Mouse (Mus musculus): ENCODE data around the gene Idi2. TPM values are rescaled to one million over a fixed set of nuclear protein-coding genes. Genes with fewer than 3 reads are reported as not detected.
"Not testable (repeated sequence)": the region's sequence is repeated elsewhere in the genome, so short reads cannot be mapped to it uniquely, and the experiment has no call there.

Idi2 gene
- polyA plus RNA-seq, 1 experiment from 2014 or later: not detected

GRCm38 (mm10) chr13:8992231-8992630, 39.6 kb downstream of the Idi2 start:
- no peaks in the 10 kb centered on the region for H3K27me3 ChIP-seq (ENCODE audit: control insufficient read depth, insufficient read depth, low read length)
- 87% methylated on average over 6 of the region's 6 CpGs for WGBS
- no peak overlapping the region for H3K9ac ChIP-seq (ENCODE audit: low read length)
- no peak for ATAC-seq (ENCODE audit: insufficient read depth, low FRiP score)
- peaks cover 4% of the 10 kb centered on the region; the same call in 1 of the 2 replicates for H3K4me1 ChIP-seq (ENCODE audit: control insufficient read depth, insufficient read depth, low read length)
- H3K27ac ChIP-seq (ENCODE audit: low read length): no peak overlapping the region
- H3K36me3 ChIP-seq (ENCODE audit: control insufficient read depth, insufficient read depth, low read length): peaks cover 7% of the 10 kb centered on the region; the same call in 1 of the 2 replicates
- H3K9me3 ChIP-seq (replicated peaks; ENCODE audit: control insufficient read depth, low read length): no peaks in the 10 kb centered on the region
- no peak overlapping the region for H3K4me2 ChIP-seq (ENCODE audit: low read depth, low read length)
- H3K4me3 ChIP-seq (replicated peaks; ENCODE audit: low read length): no peak overlapping the region

DNA sequence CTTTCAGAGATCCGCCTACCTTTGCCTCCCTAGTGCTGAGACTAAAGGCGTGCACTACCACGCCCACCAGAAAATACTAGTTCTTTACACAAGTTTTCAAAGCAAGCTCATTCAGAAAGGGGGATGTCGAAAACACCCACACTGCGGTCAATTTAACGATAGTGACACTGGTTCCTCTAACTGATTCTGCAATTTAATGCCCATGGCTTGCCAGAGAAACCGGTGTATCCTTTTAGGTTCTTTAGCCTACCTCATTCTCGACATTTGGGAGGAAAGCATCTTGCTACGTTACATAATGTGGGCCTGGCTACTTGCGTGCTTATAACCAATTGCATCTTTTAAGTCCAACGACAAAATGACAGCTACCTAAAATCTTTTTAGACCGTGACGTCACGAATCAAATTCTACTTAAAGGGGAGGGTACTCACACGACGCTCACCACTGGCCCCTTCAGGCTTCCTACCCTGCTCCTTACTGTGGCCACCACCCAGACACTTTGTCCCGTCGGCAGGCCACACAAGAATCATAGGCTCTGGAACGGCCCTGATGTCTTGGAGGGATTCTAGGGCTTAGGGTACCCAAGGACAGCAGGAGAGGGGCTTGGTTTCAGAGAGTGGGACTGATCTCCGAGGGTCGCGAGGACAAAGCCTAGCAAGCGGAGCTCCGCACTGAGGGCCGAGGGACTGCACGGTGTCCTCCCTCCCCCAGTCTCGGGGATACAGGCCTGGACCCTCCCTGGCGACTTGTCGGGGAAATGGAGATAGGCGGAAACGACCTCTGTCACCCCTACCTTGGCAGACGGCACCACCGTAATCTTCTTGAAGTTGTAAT, 42.7 kb downstream of the Idi2 start:
- WGBS: 2% methylated on average over 33 of the region's 33 CpGs
- Histone ChIP-seq H3K4me1 (ENCODE audit: control insufficient read depth, insufficient read depth, low read length) (peaks cover 4% of the 10 kb centered on the region; the same call in 1 of the 2 replicates), H3K36me3 (ENCODE audit: control insufficient read depth, insufficient read depth, low read length) (peaks cover 3% of the 10 kb centered on the region; the same call in 1 of the 2 replicates), H3K27ac (ENCODE audit: low read length) (peak overlapping the region; percentile 36), H3K9ac (ENCODE audit: low read length) (peak overlapping the region; percentile 81), H3K4me3 (replicated peaks; ENCODE audit: low read length) (peak overlapping the region; percentile 76), H3K4me2 (ENCODE audit: low read depth, low read length) (peak overlapping the region; percentile 73), H3K27me3 (ENCODE audit: control insufficient read depth, insufficient read depth, low read length) (no peaks in the 10 kb centered on the region), H3K9me3 (replicated peaks; ENCODE audit: control insufficient read depth, low read length) (no peaks in the 10 kb centered on the region)
- ATAC-seq (ENCODE audit: insufficient read depth, low FRiP score): peak; percentile 60; the same call in 1 of the 2 replicates

DNA sequence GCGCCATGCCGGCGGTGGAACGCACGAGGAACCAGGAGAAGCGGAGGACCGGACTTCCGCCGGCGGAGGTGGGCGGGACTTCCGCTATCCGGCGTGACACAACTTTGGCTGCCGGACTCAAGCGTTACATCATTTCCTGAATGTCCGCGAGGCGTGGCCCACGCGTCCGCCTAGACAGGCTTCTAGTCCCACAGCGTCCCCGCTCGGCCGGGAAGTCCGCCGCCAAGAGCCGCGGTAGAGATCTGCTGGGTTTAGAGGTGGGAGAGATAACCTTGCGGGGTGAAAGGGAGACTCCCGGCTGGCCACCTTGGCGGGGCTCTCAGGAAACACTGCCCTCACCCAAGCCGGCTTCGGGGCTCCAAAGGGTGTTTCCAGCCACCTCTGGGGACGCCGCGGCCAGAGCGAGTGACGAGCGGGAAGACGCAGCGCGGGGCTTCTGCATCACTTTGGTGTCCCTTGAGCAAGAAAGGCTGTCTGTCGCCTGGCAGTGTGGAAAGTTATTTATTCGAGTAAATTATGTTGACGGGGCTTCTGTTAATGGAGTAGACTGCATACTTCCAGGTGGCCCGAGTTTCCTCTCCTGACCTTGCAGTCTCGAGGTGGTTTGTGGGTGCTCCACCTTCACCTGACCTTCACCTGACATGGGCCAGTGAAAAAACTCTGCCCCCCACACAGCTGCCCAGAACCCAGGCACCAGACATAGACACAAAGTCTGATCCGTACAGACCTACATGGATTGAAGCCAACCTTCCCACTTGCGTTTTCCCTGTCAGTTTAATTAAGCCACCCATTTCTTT, 43.5 kb downstream of the Idi2 start, which contains the start of gene Gtpbp4:
TSS of gene Gtpbp4 (minus strand) at position 94 of the 797 bp plus-strand sequence.
- peak; percentile 98 for ATAC-seq (ENCODE audit: insufficient read depth, low FRiP score)
- H3K4me2 ChIP-seq (ENCODE audit: low read depth, low read length): peak within 1 kb of the TSS; percentile 76
- peaks cover 4% of the 10 kb centered on the region; the same call in 1 of the 2 replicates for H3K4me1 ChIP-seq (ENCODE audit: control insufficient read depth, insufficient read depth, low read length)
- peak within 1 kb of the TSS; percentile 47 for H3K27ac ChIP-seq (ENCODE audit: low read length)
- no peaks in the 10 kb centered on the region for H3K27me3 ChIP-seq (ENCODE audit: control insufficient read depth, insufficient read depth, low read length)
- H3K36me3 ChIP-seq (ENCODE audit: control insufficient read depth, insufficient read depth, low read length): 0 out of 2 replicates have a peak, but pooled peaks cover 3% of the 10 kb centered on the region
- peak within 1 kb of the TSS; percentile 82 for H3K9ac ChIP-seq (ENCODE audit: low read length)
- WGBS: under 1% methylated on average over 51 of the region's 51 CpGs
- H3K4me3 ChIP-seq (replicated peaks; ENCODE audit: low read length): peak within 1 kb of the TSS; percentile 76
- no peaks in the 10 kb centered on the region for H3K9me3 ChIP-seq (replicated peaks; ENCODE audit: control insufficient read depth, low read length)

DNA sequence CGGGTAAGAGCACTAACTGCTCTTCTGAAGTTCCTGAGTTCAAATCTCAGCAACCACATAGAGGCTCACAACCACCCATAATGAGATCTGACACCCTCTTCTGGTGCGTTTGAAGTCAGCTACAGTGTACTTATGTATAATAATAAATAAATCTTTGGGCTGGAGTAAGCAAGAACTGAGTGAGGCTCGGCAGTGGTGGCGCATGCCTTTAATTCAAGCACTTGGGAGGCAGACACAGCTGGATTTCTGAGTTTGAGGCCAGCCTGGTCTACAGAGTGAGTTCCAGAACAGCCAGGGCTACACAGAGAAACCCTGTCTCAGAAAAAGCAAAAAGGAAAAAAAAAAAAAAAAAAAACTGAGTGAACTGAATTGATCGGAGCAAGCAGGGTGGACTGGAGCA, 44.6 kb downstream of the Idi2 start:
- not testable (repeated sequence) for H3K4me3 ChIP-seq (replicated peaks; ENCODE audit: low read length); H3K27me3 ChIP-seq (ENCODE audit: control insufficient read depth, insufficient read depth, low read length); H3K9me3 ChIP-seq (replicated peaks; ENCODE audit: control insufficient read depth, low read length); H3K36me3 ChIP-seq (ENCODE audit: control insufficient read depth, insufficient read depth, low read length); H3K4me2 ChIP-seq (ENCODE audit: low read depth, low read length); ATAC-seq (ENCODE audit: insufficient read depth, low FRiP score); H3K9ac ChIP-seq (ENCODE audit: low read length); H3K4me1 ChIP-seq (ENCODE audit: control insufficient read depth, insufficient read depth, low read length); H3K27ac ChIP-seq (ENCODE audit: low read length)
- WGBS: 78% methylated on average over 5 of the region's 5 CpGs

GRCm38 (mm10) chr13:8999464-8999863, 46.8 kb downstream of the Idi2 start:
- H3K4me2 ChIP-seq (ENCODE audit: low read depth, low read length): no peak overlapping the region
- no peaks in the 10 kb centered on the region for H3K36me3 ChIP-seq (ENCODE audit: control insufficient read depth, insufficient read depth, low read length)
- peaks cover 4% of the 10 kb centered on the region; the same call in 1 of the 2 replicates for H3K4me1 ChIP-seq (ENCODE audit: control insufficient read depth, insufficient read depth, low read length)
- no peaks in the 10 kb centered on the region for H3K27me3 ChIP-seq (ENCODE audit: control insufficient read depth, insufficient read depth, low read length)
- 72% methylated on average over 8 of the region's 8 CpGs for WGBS
- H3K4me3 ChIP-seq (replicated peaks; ENCODE audit: low read length): no peak overlapping the region
- H3K9ac ChIP-seq (ENCODE audit: low read length): no peak overlapping the region
- H3K9me3 ChIP-seq (replicated peaks; ENCODE audit: control insufficient read depth, low read length): no peaks in the 10 kb centered on the region
- H3K27ac ChIP-seq (ENCODE audit: low read length): no peak overlapping the region
- no peak for ATAC-seq (ENCODE audit: insufficient read depth, low FRiP score)

DNA sequence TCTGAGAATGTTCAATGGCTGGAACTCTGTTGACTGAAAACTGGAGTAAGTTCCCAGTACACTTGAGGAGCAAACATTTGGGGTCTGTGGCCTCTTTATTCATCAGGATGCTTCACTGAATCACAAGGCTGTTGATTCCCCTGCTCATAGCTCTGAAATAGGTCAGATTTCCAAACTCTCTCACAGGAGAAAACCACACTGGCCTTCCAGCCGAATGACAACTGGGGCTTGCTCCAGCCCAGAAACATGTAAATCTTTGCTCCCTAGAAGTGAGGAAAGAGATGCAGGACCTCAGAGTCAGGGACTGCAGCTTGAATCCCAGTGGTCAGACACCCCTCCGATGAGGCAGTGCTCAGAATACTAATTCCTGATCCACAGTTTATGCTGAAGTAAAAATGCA, 50.6 kb downstream of the Idi2 start:
- H3K27ac ChIP-seq (ENCODE audit: low read length): no peak overlapping the region
- H3K36me3 ChIP-seq (ENCODE audit: control insufficient read depth, insufficient read depth, low read length): no peaks in the 10 kb centered on the region
- no peaks in the 10 kb centered on the region for H3K27me3 ChIP-seq (ENCODE audit: control insufficient read depth, insufficient read depth, low read length)
- H3K4me3 ChIP-seq (replicated peaks; ENCODE audit: low read length): no peak overlapping the region
- H3K9ac ChIP-seq (ENCODE audit: low read length): no peak overlapping the region
- no peaks in the 10 kb centered on the region for H3K4me1 ChIP-seq (ENCODE audit: control insufficient read depth, insufficient read depth, low read length)
- WGBS: 71% methylated on average over 2 of the region's 2 CpGs
- ATAC-seq (ENCODE audit: insufficient read depth, low FRiP score): no peak
- no peak overlapping the region for H3K4me2 ChIP-seq (ENCODE audit: low read depth, low read length)
- H3K9me3 ChIP-seq (replicated peaks; ENCODE audit: control insufficient read depth, low read length): no peaks in the 10 kb centered on the region

Small RNAs within 50 kb of the gene (microRNA-seq; reads per million reads assigned to microRNA genes)
- gene Gm22750: not detected

Other genes starting within 250 kb of the Idi2 start
- 19.0 and 20.4 TPM in 2 replicates for gene Wdr37, start 81.0 kb upstream of the Idi2 start, polyA plus RNA-seq (2015; fragmentation: Nextera tagmentation; extraction: Ambion mirVana)
- 122 and 125 TPM in 2 replicates for gene Idi1, start 67.4 kb upstream of the Idi2 start, polyA plus RNA-seq (2015; fragmentation: Nextera tagmentation; extraction: Ambion mirVana)
- gene Gm9745, start 4.6 kb upstream of the Idi2 start, polyA plus RNA-seq (2015; fragmentation: Nextera tagmentation; extraction: Ambion mirVana): not detected in 2 replicates
- gene Gtpbp4, start 43.2 kb downstream of the Idi2 start, polyA plus RNA-seq (2015; fragmentation: Nextera tagmentation; extraction: Ambion mirVana): 62.2 and 64.8 TPM in 2 replicates
- gene Larp4b, start 141.0 kb downstream of the Idi2 start, polyA plus RNA-seq (2015; fragmentation: Nextera tagmentation; extraction: Ambion mirVana): 37.9 and 40.4 TPM in 2 replicates